Mouse (Mus musculus) spleen, adult 2 months (tissue): Measurements from ENCODE around the gene Sel1l3. TPM values are rescaled to one million over a fixed set of nuclear protein-coding genes. Genes with fewer than 3 reads are reported as not detected.

ENCODE experiments used
- DNase-seq, 2 experiments: peaks; one replicate each; pipeline versions ENCODE4 v3.0.0 to v3.0.0-alpha.2; 2012 to 2021; ENCODE audit warnings: low spot score in 2 of 2, low read depth in 1 of 2
- H3K27ac ChIP-seq: fragments of 200-500 bp; 2 replicates; pipeline ENCODE4 v1.5.1; 2012; ENCODE audit warnings: low read length, inconsistent platforms; ENCODE audit not compliant: insufficient read depth
- H3K27me3 ChIP-seq: fragments of 200-500 bp; 2 replicates; pipeline ENCODE4 v1.6.1; 2012; ENCODE audit warnings: mild to moderate bottlenecking, moderate library complexity, low read length, inconsistent platforms; ENCODE audit not compliant: control insufficient read depth, insufficient read depth
- H3K36me3 ChIP-seq: fragments of 200-500 bp; 2 replicates; pipeline ENCODE4 v1.6.1; 2012; ENCODE audit warnings: mild to moderate bottlenecking, low read length, inconsistent platforms; ENCODE audit not compliant: control insufficient read depth, insufficient read depth
- H3K4me1 ChIP-seq: fragments of 200-500 bp; 2 replicates; pipeline ENCODE4 v1.6.1; 2011; ENCODE audit warnings: inconsistent platforms; ENCODE audit not compliant: control insufficient read depth, insufficient read depth, insufficient read length
- H3K4me3 ChIP-seq: fragments of 200-500 bp; 2 replicates; pipeline ENCODE4 v1.5.1; 2011; ENCODE audit warnings: mild to moderate bottlenecking, inconsistent platforms; ENCODE audit not compliant: insufficient read depth, insufficient read length; ENCODE audit errors: extremely low read depth
- CTCF ChIP-seq: fragments of 200-500 bp; IDR thresholded peaks from 2 replicates; pipeline ENCODE4 v1.5.1; 2011; ENCODE audit warnings: mild to moderate bottlenecking, inconsistent platforms; ENCODE audit not compliant: insufficient read depth, insufficient read length, insufficient replicate concordance; ENCODE audit errors: extremely low read depth
- POLR2A ChIP-seq: fragments of 200-500 bp; IDR thresholded peaks from 2 replicates; pipeline ENCODE4 v1.6.1; 2011; ENCODE audit warnings: low read depth, low read length, inconsistent platforms
- WGBS: fragments of 180-500 bp; shearing (Covaris S2); methylation state at CpG from one replicate; pipeline ENCODE4 v1.1.7; 2018; 5-methylcytosine and 5-hydroxymethylcytosine counted together
- polyA plus RNA-seq: library from polyadenylated mRNA; depleted of rRNA; stranded (reverse); fragments of >200 nt; gene quantifications from 2 replicates; pipeline ENCODE4 v1.2.3, GENCODE M21; 2012

Sel1l3 gene
- polyA plus RNA-seq, 1 experiment = 0.67 TPM

GRCm38 (mm10) chr5:53165672-53166071, 48.1 kb downstream of the Sel1l3 start:
- DNase-seq = no peak
- no peak for TF ChIP-seq CTCF
- TF ChIP-seq POLR2A = no peak
- no peaks in the 10 kb centered on the region for H3K27me3 ChIP-seq
- no peak overlapping the region for H3K27ac ChIP-seq
- H3K4me1 ChIP-seq = no peaks in the 10 kb centered on the region
- 95% methylated on average over 5 of the region's 5 CpGs for WGBS
- H3K36me3 ChIP-seq = no peaks in the 10 kb centered on the region
- no peak overlapping the region for H3K4me3 ChIP-seq

- Histone ChIP-seq H3K4me3 (no peak overlapping the region), H3K4me1 (no peaks in the 10 kb centered on the region), H3K27ac (no peak overlapping the region), H3K36me3 (no peaks in the 10 kb centered on the region), H3K27me3 (no peaks in the 10 kb centered on the region)
- TF ChIP-seq CTCF (no peak), POLR2A (no peak)
- no peak for DNase-seq
- WGBS = 94% methylated on average over 8 of the region's 8 CpGs
These were observed 51.3 kb downstream of the Sel1l3 start for GRCm38 (mm10) chr5:53162436-53162835.

GRCm38 (mm10) chr5:53161506-53162186, 52.1 kb downstream of the Sel1l3 start:
- no peak for DNase-seq
- WGBS = 89% methylated on average over 8 of the region's 8 CpGs
- H3K4me3 ChIP-seq = no peak overlapping the region
- no peaks in the 10 kb centered on the region for H3K4me1 ChIP-seq
- H3K27ac ChIP-seq = no peak overlapping the region
- TF ChIP-seq POLR2A (no peak), CTCF (no peak)
- no peaks in the 10 kb centered on the region for H3K27me3 ChIP-seq
- H3K36me3 ChIP-seq = no peaks in the 10 kb centered on the region

GRCm38 (mm10) chr5:53160207-53160606, 53.5 kb downstream of the Sel1l3 start:
- no peak for DNase-seq
- Histone ChIP-seq H3K36me3 (no peaks in the 10 kb centered on the region), H3K27ac (no peak overlapping the region), H3K27me3 (no peaks in the 10 kb centered on the region), H3K4me1 (no peaks in the 10 kb centered on the region), H3K4me3 (no peak overlapping the region)
- TF ChIP-seq CTCF (no peak), POLR2A (no peak)
- WGBS = 90% methylated on average over 6 of the region's 6 CpGs

- Histone ChIP-seq H3K4me3 (no peak overlapping the region), H3K4me1 (no peaks in the 10 kb centered on the region)
- WGBS = 90% methylated on average over 4 of the region's 4 CpGs
These were observed 54.1 kb downstream of the Sel1l3 start for GRCm38 (mm10) chr5:53159631-53160030.

GRCm38 (mm10) chr5:53159166-53159565, 54.6 kb downstream of the Sel1l3 start:
- WGBS = 28% methylated on average over 3 of the region's 3 CpGs
- no peak overlapping the region for H3K4me3 ChIP-seq
- H3K27ac ChIP-seq = no peak overlapping the region
- no peak for DNase-seq
- no peaks in the 10 kb centered on the region for H3K27me3 ChIP-seq
- H3K4me1 ChIP-seq = no peaks in the 10 kb centered on the region
- no peak for TF ChIP-seq POLR2A
- no peak for TF ChIP-seq CTCF
- H3K36me3 ChIP-seq = no peaks in the 10 kb centered on the region

More at GRCm38 (mm10) chr5:53159631-53160030, 54.1 kb downstream of the Sel1l3 start:
- TF ChIP-seq CTCF (no peak), POLR2A (no peak)
- no peaks in the 10 kb centered on the region for H3K36me3 ChIP-seq
- DNase-seq = no peak
- H3K27ac ChIP-seq = no peak overlapping the region
- H3K27me3 ChIP-seq = no peaks in the 10 kb centered on the region

- Histone ChIP-seq H3K27me3 (no peaks in the 10 kb centered on the region), H3K36me3 (no peaks in the 10 kb centered on the region), H3K4me1 (no peaks in the 10 kb centered on the region), H3K27ac (no peak overlapping the region), H3K4me3 (no peak overlapping the region)
- TF ChIP-seq CTCF (no peak), POLR2A (no peak)
- WGBS = 89% methylated on average over 13 of the region's 13 CpGs
- no peak for DNase-seq
These were observed 57.6 kb downstream of the Sel1l3 start for GRCm38 (mm10) chr5:53155985-53156679.
